Mouse (Mus musculus) cerebellum, adult 2 months (tissue): ENCODE measurements around the gene Mthfsl.
"Not testable (repeated sequence)": the region's sequence is repeated elsewhere in the genome, so short reads cannot be mapped to it uniquely, and the experiment has no call there.

Experiments
- CTCF ChIP-seq: fragments of 200-500 bp; IDR thresholded peaks from 2 replicates; pipeline ENCODE4 v1.5.1; 2011; ENCODE audit warnings: low read depth, mild to moderate bottlenecking, control low read depth, low read length, moderate library complexity, borderline replicate concordance; ENCODE audit not compliant: insufficient read depth
- POLR2A ChIP-seq: fragments of 200-500 bp; IDR thresholded peaks from 2 replicates; pipeline ENCODE4 v1.6.1; 2011; ENCODE audit warnings: low read length, control low read depth, borderline replicate concordance; ENCODE audit not compliant: insufficient read depth

DNA sequence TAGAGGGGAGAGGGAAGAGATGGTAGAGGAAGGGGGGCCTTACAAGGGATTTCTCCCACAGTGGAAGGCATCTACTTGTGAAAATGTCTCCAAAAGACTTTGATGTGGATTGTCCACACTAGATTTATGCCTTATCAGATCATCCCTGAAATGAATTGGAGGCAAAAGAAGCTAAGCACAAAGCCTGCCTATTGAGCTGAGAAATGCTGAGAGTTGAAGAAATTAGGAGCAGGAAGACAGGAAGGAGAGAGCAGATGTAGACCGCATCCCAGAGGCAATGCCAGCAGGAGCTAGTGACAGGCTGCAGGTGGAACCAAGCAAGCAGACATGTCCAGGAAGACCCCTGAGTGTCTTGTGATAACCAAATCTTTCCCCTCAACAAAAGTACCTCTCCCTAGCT lies 33.4 kb downstream of the Mthfsl start:
- TF ChIP-seq POLR2A, CTCF: not testable (repeated sequence)
